Mouse (Mus musculus) bone marrow macrophage, adult 2 months (primary cell): ENCODE data around the gene Pcsk5. TPM values are rescaled to one million over a fixed set of nuclear protein-coding genes. Genes with fewer than 3 reads are reported as not detected.

Experiments used
- H3K27ac ChIP-seq: 2 replicates; pipeline ENCODE4 v1.5.1; 2012; ENCODE audit warnings: low read depth, low read length; ENCODE audit not compliant: insufficient read depth
- H3K4me1 ChIP-seq: 2 replicates; pipeline ENCODE4 v1.6.1; 2012; ENCODE audit warnings: low read length; ENCODE audit not compliant: control insufficient read depth, insufficient read depth
- H3K4me3 ChIP-seq: 2 replicates; pipeline ENCODE4 v1.5.1; 2012; ENCODE audit warnings: mild to moderate bottlenecking, low read length, moderate library complexity; ENCODE audit not compliant: insufficient read depth
- CTCF ChIP-seq: IDR thresholded peaks from 2 replicates; pipeline ENCODE4 v1.5.1; 2012; ENCODE audit warnings: low read depth, mild to moderate bottlenecking, low read length, moderate library complexity
- POLR2A ChIP-seq: IDR thresholded peaks from 2 replicates; pipeline ENCODE4 v1.6.1; 2012; ENCODE audit warnings: mild to moderate bottlenecking, low read depth, low read length, borderline replicate concordance
- polyA plus RNA-seq: library from polyadenylated mRNA; stranded (reverse); fragments of >200 nt; gene quantifications from 2 replicates; pipeline ENCODE4 v1.2.4, GENCODE M21; 2012; ENCODE audit not compliant: missing spikeins, insufficient read depth, insufficient read length

Pcsk5 gene
- polyA plus RNA-seq, 1 experiment = not detected

DNA sequence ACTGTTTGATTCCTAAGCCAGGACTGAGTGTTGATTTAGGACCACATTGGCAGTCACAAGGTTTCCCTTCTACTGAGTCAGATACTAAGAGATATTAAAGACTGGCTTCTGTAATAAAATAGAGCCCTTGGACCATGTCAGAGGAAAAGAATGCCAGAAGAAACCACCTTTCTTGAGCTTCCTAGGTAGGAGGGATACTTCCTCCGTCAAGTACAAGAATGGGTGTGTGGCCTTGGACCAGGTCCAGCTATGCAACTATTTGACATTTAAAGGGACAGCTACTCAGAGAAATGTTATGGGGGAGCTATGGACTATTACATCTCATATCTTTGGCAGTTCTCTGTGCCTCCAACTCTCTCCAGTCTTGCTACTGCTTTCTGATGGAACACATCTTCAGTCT, 244.6 kb downstream of the Pcsk5 start:
- Histone ChIP-seq H3K4me3 (no peak overlapping the region), H3K27ac (no peak overlapping the region), H3K4me1 (no peaks in the 10 kb centered on the region)
- TF ChIP-seq CTCF (no peak), POLR2A (no peak)

DNA sequence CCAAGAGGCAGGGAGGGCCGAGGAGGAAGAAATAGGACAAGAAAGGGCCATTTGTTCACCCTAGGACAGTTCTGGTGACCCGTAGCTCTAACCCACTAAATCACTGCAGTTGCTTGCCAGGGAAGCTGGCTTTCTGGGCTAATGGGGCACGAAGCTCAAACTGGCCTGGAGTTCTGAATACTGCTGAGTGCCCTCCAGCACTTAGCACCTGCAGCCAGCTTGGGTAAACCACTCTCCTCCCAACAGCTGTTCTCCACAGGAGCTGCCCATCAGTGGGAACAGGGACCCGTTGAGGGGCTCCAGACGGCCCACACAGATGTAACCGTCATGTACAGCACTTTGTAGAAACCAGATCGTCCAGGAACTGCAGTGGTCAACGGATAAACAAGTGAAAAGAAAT, 246.1 kb downstream of the Pcsk5 start:
- no peaks in the 10 kb centered on the region for H3K4me1 ChIP-seq
- TF ChIP-seq POLR2A (no peak), CTCF (no peak)
- H3K4me3 ChIP-seq = no peak overlapping the region
- H3K27ac ChIP-seq = no peak overlapping the region

DNA sequence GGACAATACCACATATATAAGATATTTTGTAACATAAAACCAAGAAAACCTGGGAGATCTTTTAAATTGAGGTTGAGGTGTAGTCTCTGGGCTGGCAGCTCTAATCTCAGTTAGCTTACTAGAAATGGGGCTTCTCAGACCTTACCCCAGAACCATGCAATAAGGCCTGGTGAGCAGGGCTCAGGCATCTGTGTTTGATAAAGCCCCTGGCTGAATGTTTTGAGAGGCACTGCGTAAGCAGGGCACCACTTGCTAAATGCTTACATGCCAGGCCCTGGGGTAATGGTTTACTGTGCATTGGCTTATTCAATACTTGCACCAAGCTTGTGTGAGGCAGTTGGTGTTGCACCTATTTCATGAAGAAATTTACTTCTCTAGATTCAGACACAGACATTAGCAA, 247.1 kb downstream of the Pcsk5 start:
- Histone ChIP-seq H3K27ac (no peak overlapping the region), H3K4me1 (no peaks in the 10 kb centered on the region), H3K4me3 (no peak overlapping the region)
- TF ChIP-seq CTCF = no peak
- no peak for TF ChIP-seq POLR2A

DNA sequence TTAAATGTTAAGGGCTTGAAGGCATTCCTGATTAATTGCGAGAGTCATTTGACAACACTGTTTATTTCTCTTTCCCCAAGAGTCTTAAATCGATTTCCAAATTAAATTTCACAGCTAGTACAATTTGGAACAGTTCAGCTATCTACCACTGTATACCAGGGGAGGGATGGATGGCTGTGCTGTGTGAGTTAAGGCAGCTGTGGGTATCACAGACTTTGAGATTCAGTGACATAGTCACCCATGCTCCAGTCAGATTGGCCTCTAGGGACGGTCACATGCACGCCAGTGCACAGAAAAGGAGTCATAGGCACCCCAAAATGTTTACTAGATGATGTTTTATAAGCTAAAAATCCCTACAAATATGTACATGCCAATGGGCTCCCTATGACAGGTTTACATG, 260.0 kb downstream of the Pcsk5 start:
- H3K4me3 ChIP-seq = no peak overlapping the region
- TF ChIP-seq CTCF (no peak), POLR2A (no peak)
- no peak overlapping the region for H3K27ac ChIP-seq
- H3K4me1 ChIP-seq = no peaks in the 10 kb centered on the region

DNA sequence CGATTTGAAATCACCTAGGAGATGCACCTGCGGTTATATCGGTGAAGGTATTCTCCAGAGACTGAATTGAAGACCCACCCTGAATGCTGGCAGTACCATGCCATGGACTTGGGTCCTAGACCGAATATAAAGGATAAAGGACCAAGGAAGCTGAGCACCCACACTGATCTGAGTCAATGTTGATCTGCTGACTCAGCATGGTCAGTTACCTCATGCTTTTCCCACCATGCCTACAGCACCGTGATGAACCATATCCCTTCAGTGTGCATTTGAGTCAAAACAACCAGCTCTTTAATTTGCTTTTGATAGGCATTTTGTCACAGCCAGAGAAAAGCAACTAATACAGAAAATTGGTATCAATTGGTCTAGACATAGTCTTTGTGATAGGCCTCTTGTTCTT, 262.9 kb downstream of the Pcsk5 start:
- Histone ChIP-seq H3K4me3 (no peak overlapping the region), H3K27ac (no peak overlapping the region)
- no peak for TF ChIP-seq POLR2A
- TF ChIP-seq CTCF = no peak

DNA sequence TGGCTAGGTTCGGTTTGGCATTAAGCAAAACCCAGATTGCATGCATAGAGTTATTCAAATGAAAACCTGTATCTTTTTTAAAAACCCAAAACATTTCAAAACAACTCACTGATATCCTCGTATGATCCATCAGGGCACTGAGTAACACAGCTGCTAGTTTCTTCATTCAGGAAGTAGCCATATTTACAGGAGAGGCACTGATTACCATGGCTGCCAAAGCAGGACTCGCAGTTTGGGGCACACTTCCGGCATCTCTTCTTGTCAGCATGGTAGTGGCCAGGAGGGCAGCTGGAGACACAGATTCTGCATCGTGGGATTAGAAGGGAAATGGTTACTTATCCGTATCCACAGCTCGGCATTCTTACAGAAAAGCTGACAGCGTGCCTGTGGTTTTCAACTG, 265.1 kb downstream of the Pcsk5 start:
- TF ChIP-seq POLR2A = no peak
- no peak for TF ChIP-seq CTCF
- Histone ChIP-seq H3K4me1 (no peaks in the 10 kb centered on the region), H3K27ac (no peak overlapping the region), H3K4me3 (no peak overlapping the region)

More for the DNA sequence above, 262.9 kb downstream of the Pcsk5 start:
- H3K4me1 ChIP-seq = no peaks in the 10 kb centered on the region

DNA sequence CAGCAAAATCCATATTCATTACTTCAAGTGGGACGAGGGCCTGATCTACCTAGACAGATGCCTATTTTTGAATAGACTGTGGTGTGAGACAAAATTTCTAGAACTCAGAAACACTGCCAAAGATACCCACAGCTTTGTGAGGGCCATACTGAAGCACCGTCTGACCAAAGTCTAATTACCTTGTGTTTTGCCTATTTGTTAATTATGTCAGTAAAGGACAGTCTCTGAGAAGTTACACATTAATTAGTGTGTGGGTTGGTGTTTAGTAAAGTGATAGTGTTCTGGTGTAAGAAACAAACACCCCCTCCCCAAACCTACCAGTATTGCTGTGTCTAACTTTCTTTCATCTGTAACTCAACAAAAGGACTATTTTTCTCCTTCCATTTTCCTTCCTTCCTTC, 266.5 kb downstream of the Pcsk5 start:
- H3K4me3 ChIP-seq = no peak overlapping the region
- TF ChIP-seq POLR2A = no peak
- TF ChIP-seq CTCF = no peak
- H3K4me1 ChIP-seq = no peaks in the 10 kb centered on the region
- no peak overlapping the region for H3K27ac ChIP-seq

DNA sequence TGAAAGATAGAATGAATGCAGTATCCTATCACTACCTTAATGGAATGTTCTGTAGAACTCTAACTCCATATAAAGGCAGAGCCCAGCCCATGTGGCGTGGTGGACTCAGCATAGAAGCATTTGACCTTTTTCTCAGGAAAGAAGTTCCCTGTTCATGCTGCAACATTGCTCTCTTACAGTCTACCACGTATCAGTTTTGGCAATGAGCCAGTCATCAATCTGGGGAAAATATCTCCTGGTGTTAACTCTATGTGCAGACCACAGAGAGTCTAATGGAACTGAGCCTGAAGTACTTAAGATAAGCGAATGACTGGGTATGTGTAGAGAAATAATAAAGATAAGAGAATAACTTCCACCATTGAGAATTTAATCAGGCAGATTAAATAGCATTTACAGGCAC, 270.2 kb downstream of the Pcsk5 start:
- Histone ChIP-seq H3K27ac (no peak overlapping the region), H3K4me1 (no peaks in the 10 kb centered on the region), H3K4me3 (no peak overlapping the region)
- TF ChIP-seq POLR2A = no peak
- TF ChIP-seq CTCF = no peak

DNA sequence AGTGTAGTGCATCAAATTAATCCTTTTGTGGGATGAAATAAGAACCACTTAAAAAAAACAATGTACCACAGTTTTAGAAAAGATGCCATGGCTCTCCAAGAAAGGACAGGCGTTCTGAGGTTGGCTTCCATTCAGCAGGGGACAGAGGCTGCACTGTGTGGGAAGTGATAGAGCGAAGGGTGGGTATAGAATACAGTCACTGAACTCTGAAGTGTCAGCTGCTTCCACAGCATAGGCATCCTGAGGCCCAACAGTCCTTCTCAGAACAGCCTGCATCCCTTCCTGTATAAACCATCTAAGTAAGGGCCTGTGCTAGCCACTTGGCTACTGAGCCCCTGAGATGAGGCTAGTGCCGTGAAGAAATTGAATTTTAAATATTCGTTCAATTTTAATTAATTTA, 271.3 kb downstream of the Pcsk5 start:
- no peak for TF ChIP-seq CTCF
- TF ChIP-seq POLR2A = no peak
- no peaks in the 10 kb centered on the region for H3K4me1 ChIP-seq
- no peak overlapping the region for H3K27ac ChIP-seq
- H3K4me3 ChIP-seq = no peak overlapping the region

DNA sequence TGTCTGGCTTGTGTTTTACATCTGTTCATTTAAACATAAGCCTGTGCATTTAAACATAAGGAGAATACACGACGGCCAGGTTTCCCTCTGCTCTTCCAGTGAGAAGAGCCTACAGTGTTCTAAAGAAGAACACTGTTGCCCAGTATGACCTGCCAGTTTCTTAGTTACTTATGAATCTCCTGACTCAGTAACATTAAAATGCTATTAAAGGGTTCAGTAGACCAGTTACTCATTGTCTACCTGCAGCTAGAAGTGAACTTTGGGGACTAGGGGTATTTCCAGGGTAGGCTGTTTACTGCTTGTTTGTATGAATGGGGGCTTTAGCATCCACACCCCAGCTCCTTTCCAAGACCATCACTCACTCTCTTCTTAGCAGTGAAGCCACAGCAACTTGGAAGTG, 278.7 kb downstream of the Pcsk5 start:
- Histone ChIP-seq H3K4me1 (no peaks in the 10 kb centered on the region), H3K4me3 (no peak overlapping the region), H3K27ac (no peak overlapping the region)
- TF ChIP-seq POLR2A (no peak), CTCF (no peak)

DNA sequence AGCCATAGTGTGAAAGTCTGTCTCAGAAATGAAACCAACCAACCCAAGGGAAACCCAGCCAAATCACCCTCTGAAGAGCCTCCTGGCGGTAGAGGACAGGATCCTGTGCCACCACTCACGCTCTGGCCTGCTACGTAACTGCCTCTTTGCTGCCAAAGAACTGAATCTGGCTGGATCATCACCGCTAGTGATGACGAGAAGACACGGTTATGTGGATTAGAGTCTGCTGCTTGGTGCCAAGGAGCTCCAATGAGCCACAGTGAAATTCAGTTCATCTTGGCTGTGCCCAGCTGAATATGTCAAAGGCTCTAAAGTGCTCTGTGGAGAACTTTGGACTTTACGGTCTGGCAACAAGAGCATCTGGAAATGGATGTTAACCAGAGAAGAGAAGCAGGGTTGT, 282.3 kb downstream of the Pcsk5 start:
- no peaks in the 10 kb centered on the region for H3K4me1 ChIP-seq
- TF ChIP-seq CTCF = no peak
- no peak for TF ChIP-seq POLR2A
- H3K4me3 ChIP-seq = no peak overlapping the region
- H3K27ac ChIP-seq = no peak overlapping the region
